Mouse (Mus musculus): ENCODE measurements at regions not wholly inside any gene's neighbourhood (a gene's known extent, or its start where the extent isn't known, plus 50 kb on each side); places are given as distances from the start of the nearest gene placed in this dataset.

- TF ChIP-seq CTCF (IDR thresholded peaks at IDR 0.05; ENCODE audit: borderline replicate concordance, insufficient read depth, low read length) (no peak), POLR2A (IDR thresholded peaks at IDR 0.05; ENCODE audit: low read depth, low read length) (no peak)
Observed at GRCm38 (mm10) chr3:39776278-39777039, 754.6 kb upstream of the Intu start.
